Mouse (Mus musculus) liver, embryonic 14.5 days (tissue): Measurements from ENCODE around the gene Slc45a1. TPM values are rescaled to one million over a fixed set of nuclear protein-coding genes. Genes with fewer than 3 reads are reported as not detected.

ENCODE experiments used
- ATAC-seq: fragments of 200-750 bp; cut with Nextera tagmentation; 2 replicates; pipeline ENCODE4 v1.8.0; 2017; ENCODE audit warnings: moderate number of reproducible peaks, mild to moderate bottlenecking, moderate library complexity; ENCODE audit not compliant: insufficient read depth
- DNase-seq, 3 experiments: peaks; one replicate each; pipeline ENCODE4 v3.0.0-alpha.2; 2012 to 2013; ENCODE audit warnings: low read depth in 3 of 3, low spot score in 3 of 3
- H3K27ac ChIP-seq: fragments of 300-500 bp; sonication (generic); 2 replicates; pipeline ENCODE4 v1.5.1; 2014; ENCODE audit warnings: moderate library complexity, mild to moderate bottlenecking, control low read depth, inconsistent platforms
- H3K27me3 ChIP-seq: fragments of 300-500 bp; sonication (generic); 2 replicates; pipeline ENCODE4 v1.6.1; 2014; ENCODE audit warnings: mild to moderate bottlenecking, low read length, moderate library complexity; ENCODE audit not compliant: control insufficient read depth, insufficient read depth
- H3K36me3 ChIP-seq: fragments of 300-500 bp; sonication (generic); replicated peaks from 2 replicates; pipeline ENCODE4 v1.6.1; 2014; ENCODE audit warnings: low read depth; ENCODE audit not compliant: control insufficient read depth, insufficient read depth
- H3K4me1 ChIP-seq, 2 experiments: fragments of 200-500 bp in 1 of 2; fragments of 300-500 bp in 1 of 2; sonication (generic) in 1 of 2; replicated peaks; 2 replicates each; pipeline ENCODE4 v1.6.1; 2012 to 2014; ENCODE audit warnings: antibody characterized with exemption in 1 of 2, inconsistent platforms in 1 of 2, low read length in 1 of 2; ENCODE audit not compliant: control insufficient read depth in 2 of 2, insufficient read depth in 2 of 2
- H3K4me2 ChIP-seq: fragments of 300-500 bp; sonication (generic); 2 replicates; pipeline ENCODE4 v1.6.1; 2014; ENCODE audit warnings: low read depth, mild to moderate bottlenecking, control low read depth, moderate library complexity
- H3K4me3 ChIP-seq, 2 experiments: fragments of 200-500 bp in 1 of 2; fragments of 300-500 bp in 1 of 2; sonication (generic) in 1 of 2; 2 replicates each; pipeline ENCODE4 v1.5.1; 2012 to 2014; ENCODE audit warnings: low read depth in 2 of 2, low read length in 2 of 2, mild to moderate bottlenecking in 2 of 2, control low read depth in 1 of 2, inconsistent platforms in 1 of 2, moderate library complexity in 1 of 2; ENCODE audit not compliant: insufficient read depth in 1 of 2
- H3K9ac ChIP-seq: fragments of 300-500 bp; sonication (generic); replicated peaks from 2 replicates; pipeline ENCODE4 v1.6.1; 2014; ENCODE audit warnings: mild to moderate bottlenecking, control low read depth, moderate library complexity
- H3K9me3 ChIP-seq: fragments of 300-500 bp; sonication (generic); 2 replicates; pipeline ENCODE4 v1.6.1; 2016; ENCODE audit warnings: low read length, mixed read lengths; ENCODE audit not compliant: control insufficient read depth
- CTCF ChIP-seq: IDR thresholded peaks from 2 replicates; pipeline ENCODE4 v1.5.1; 2016; ENCODE audit warnings: antibody characterized with exemption, low read depth, control low read depth
- EP300 ChIP-seq: IDR thresholded peaks from 2 replicates; pipeline ENCODE4 v1.6.1; 2016; ENCODE audit warnings: antibody characterized with exemption, low read depth
- WGBS: fragments of 180-500 bp; shearing (Covaris S2); extraction: QIAGEN DNeasy Blood & Tissue Kit; methylation state at CpG from one replicate; pipeline ENCODE4 v1.1.7; 2014; ENCODE audit not compliant: insufficient replicate concordance; 5-methylcytosine and 5-hydroxymethylcytosine counted together
- polyA plus RNA-seq, 2 experiments: library from polyadenylated mRNA; depleted of rRNA in 1 of 2; stranded (reverse) in 1 of 2; unstranded in 1 of 2; fragments of >200 nt; fragmentation: Nextera tagmentation in 1 of 2; extraction: Ambion mirVana in 1 of 2; gene quantifications; 2 replicates each; pipeline versions ENCODE4 v1.2.1 to v1.2.3; 2012 to 2014

Gene Slc45a1
- polyA plus RNA-seq, 2 experiments = not detected

GRCm38 (mm10) chr4:150581931-150582723 lies 69.8 kb downstream of the Slc45a1 start:
- TF ChIP-seq EP300 (no peak), CTCF (no peak)
- no peaks in the 10 kb centered on the region for H3K27me3 ChIP-seq
- peaks cover 21 to 43% of the 10 kb centered on the region in 2 experiments for H3K4me1 ChIP-seq
- H3K9me3 ChIP-seq = no peaks in the 10 kb centered on the region
- no peak overlapping the region for H3K4me3 ChIP-seq
- no peak overlapping the region for H3K9ac ChIP-seq
- 76% methylated on average over 10 of the region's 10 CpGs for WGBS
- no peak overlapping the region for H3K4me2 ChIP-seq
- H3K36me3 ChIP-seq = no peaks in the 10 kb centered on the region
- DNase-seq = no peak
- no peak for ATAC-seq
- H3K27ac ChIP-seq = no peak overlapping the region

Other genes with a start within 250 kb of the Slc45a1 start
- gene Errfi1, start 201.7 kb upstream of the Slc45a1 start, polyA plus RNA-seq (2012; rRNA removed) = 11.3 and 12.6 TPM in 2 replicates
- 23.1 and 26.1 TPM in 2 replicates for gene Errfi1, start 201.7 kb upstream of the Slc45a1 start, polyA plus RNA-seq (2014; fragmentation: Nextera tagmentation; extraction: Ambion mirVana)